Mouse (Mus musculus) layer of hippocampus, adult 9-10 months (tissue): ENCODE data around the gene Msx1.
A peak's percentile ranks its signal among the peaks of the same experiment; 100 is the strongest.
"Not testable (repeated sequence)": the region's sequence is repeated elsewhere in the genome, so short reads cannot be mapped to it uniquely, and the experiment has no call there.

Experiments
- DNase-seq: peaks from one replicate; pipeline ENCODE4 v3.0.0; 2022; ENCODE audit warnings: low spot score

Gene Msx1

GRCm38 (mm10) chr5:37824461-37824795, at the start of gene Msx1:
Gene Msx1 (minus strand): TSS chr5:37824583.
- DNase-seq = no peak

- no peak for DNase-seq
Measured at GRCm38 (mm10) chr5:37865471-37865870, 41.1 kb upstream of the Msx1 start.

- no peak for DNase-seq
Measured at GRCm38 (mm10) chr5:37864309-37864708, 39.9 kb upstream of the Msx1 start.

DNA sequence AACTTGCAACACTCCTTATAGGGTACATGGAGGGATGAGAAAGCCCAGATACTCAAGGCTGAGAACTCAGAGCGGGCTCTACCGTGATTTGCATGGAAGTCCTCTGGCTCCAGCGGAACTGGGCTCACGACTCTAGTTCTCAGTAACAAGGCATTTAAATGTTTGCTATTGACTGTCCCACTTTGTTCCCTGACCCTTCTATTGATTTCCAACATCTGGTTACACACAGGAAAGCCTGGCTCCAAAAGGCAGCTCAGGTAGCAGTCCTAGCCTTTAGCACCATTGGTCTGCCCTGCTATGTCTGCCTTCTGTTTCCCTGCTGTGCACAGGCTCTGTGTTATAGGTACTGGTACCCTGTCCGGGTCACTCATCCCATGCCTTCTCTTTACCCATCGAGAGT, 36.5 kb upstream of the Msx1 start:
- DNase-seq = no peak

- DNase-seq = peak; percentile 44
Measured at GRCm38 (mm10) chr5:37860151-37860721, 35.9 kb upstream of the Msx1 start.

DNA sequence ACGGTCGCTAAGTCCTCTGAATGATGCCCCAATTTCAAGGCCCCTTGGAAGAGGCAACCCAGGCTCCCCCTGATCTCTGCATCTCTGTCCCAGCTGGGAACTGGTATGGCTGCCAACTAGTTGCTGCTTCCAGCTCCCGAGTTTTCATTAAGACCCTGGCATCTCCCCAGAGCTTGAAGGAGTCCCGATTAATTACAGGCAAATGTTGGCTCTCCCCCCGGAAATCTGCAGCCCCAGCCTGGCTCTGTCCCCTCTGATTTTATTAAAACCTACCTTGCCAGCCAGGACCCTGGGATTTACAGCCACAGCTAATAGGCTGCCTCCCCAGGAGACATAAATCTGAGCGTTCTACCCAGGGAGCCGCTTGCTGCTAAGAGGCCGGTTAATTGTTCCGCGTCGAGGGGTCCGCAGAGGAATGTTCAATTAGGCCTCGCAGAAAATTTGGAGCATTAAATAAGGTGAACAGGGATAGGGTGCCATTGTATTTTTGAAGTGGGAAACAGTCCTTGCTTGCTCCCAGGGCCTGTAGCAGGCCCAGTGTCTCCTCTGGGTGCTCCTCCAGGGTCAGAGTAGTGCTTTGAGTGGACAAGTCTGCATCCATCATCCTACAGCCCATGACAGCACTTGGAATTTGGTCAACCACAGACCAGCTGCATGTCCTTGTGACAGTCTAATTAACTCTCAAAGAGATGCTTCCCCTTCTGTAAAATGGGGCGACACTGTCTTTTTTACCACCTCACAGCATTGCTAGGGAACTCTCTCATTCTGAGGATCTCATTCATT, 33.6 kb upstream of the Msx1 start:
- peak; percentile 11 for DNase-seq

DNA sequence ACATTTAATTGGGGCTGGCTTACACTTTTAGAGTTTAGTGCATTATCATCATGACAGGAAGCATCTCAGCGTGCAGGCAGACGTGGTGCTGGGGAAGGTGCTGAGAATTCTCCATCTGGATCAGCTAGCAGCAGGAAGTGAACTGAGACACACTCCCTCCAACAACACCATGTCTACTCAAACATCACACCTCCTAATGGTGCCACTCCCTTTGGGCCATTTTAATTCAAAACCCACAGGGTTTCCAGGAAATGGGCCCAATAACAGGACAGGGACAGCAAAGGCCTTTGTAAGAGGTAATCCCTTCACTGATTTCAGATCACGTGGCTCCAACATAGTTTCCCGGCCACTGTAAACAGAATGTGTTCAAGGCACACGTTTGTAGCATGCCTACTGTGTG, 31.7 kb upstream of the Msx1 start:
- no peak for DNase-seq

DNA sequence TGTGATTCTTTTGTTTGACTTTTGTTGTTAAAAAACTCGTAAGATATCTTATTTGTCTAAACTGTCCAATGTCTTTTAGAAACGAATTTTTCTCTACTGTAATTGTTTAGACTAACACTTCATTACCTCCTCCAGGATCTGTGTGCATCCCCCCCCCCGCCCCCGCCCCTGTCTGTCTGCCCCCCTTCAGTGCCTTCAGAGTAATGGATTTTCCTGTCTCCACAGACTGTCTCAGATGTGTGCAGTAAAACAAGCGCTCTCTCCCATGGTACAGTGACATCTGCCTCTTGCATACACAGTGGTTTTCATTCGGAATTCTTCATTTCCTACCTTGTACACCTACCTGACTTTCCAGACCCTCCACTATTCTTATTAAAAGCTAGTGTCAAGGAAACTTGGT, 29.9 kb upstream of the Msx1 start:
- DNase-seq = no peak

DNA sequence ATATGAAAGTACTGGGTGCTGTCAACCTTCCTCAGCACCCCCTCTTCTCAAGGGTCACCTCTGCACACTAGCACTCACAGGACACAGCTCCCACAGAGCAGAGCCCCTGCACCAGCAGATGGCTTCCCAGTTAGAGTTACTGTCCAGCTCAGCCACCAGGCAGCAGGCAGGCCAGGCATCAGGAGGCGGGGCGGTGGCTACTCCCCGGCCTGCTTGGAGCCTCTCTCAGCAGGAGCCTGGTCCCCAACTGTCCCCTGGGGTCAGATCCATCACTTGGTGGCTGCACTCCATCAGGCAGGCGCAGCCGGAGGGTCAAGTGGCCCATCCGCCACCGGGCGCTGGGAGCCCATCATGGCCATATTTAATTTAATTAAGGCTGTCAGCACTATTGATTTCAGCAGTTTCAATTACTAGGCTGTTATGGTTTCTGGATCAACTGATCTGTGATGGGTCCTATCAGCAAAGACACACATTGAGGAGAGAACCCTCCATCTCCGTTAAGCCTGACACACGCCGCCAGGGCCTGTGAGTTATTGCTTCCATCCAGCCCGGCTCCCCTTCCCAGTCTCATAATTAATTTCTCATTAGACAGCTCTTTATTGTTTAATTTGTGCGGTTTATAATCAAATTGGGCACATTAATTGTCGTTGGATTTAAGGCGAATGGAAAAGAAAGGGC, 27.1 kb upstream of the Msx1 start:
- DNase-seq = no peak

DNA sequence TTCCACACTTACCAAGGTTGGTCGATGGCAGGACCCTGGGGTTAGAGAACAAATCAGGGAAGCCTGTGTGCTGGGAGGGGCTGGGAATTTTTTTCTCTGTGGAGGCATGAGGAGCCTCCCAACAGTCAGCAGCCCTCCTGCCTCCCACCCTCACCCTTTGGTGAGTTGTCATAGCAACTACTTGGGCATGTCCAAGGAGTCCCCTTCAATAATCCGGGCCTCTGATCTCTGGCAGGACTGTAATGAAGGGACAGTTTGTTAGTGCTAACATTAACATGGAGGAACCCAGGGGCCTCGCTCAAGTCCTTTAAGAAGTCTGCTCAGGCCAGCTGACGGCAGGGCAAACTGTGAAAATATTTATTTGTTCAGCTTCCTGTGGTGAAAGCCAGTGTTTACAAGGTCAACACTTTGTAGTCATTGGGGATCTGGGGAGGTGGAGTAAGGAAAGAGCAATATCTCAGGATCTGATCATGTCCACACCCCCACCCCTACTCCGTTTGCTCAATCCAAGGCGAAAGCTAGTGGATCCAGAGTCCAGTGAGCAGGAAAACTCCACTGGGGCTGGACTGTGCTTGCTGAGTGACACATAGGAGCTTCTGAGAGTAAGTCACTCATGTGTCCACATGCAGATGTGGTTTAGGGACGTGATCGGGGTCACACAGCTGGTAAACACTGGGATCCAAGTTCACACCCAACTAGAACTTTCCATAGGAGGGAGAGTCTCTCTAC, 24.8 kb upstream of the Msx1 start:
- DNase-seq = no peak

- DNase-seq = no peak
Measured at GRCm38 (mm10) chr5:37836267-37836646, 11.9 kb upstream of the Msx1 start.

GRCm38 (mm10) chr5:37835590-37836266, 11.3 kb upstream of the Msx1 start:
- DNase-seq = no peak

DNA sequence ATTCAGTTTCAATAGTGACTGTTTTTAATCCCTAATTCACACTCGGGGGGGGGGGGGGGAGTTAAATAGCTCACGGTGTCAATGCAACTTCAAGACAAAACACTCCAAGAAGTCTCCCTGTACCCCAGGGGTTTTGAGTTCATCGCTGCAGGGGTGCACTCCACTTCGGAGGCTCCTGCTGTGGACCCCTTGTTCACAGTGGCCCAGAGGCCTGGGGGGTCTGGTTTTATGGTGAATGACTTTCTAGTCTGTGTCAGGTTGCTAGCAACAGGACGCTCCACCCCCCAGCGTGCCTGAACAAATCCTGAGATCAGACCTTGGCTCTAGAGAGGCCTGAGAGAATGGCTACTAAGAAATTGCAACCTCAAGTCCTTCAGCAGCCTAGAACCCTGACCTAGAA, 8.4 kb upstream of the Msx1 start:
- DNase-seq = no peak

DNA sequence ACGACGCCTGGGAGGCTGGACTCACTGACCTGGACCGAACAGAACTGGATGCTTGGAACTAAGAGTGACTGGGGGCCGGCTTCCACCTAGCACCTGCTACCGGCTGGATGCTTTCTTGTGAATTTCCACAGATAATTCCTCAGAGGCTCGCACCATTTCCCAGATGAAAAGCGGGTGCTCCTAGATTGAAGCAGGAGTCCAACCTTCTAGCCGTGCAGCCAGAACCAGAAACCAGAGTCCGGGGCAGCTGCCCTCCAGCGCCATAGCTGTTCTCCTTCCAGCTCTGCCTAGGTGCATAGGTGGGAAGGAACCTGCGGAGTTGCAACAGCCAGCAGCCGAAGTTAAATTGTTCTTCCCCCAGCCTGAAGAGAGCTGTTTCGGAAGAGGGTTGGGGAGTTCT, 7.6 kb upstream of the Msx1 start:
- no peak for DNase-seq

GRCm38 (mm10) chr5:37830436-37830835, 6.1 kb upstream of the Msx1 start:
- not testable (repeated sequence) for DNase-seq

DNA sequence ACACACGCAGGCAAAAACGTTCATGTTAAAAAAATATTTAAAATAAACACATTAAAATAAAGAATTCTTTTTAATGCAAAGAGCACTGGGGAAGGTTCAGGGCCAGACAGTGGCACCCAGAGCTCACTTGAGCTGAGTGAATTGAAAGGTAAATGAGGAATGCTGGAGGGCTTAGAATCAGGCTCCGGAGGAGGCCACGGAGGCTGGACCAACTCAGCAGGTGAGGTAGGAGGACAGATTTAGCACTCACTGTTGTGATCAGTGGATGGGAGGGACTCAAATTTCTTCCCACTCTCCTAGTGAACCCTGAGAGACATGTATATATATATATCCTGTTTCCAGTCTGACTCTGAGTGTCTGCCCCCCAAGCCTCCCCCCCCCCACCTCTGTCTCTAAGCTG, 5.5 kb upstream of the Msx1 start:
- DNase-seq = no peak

GRCm38 (mm10) chr5:37829296-37829670, 4.9 kb upstream of the Msx1 start:
- no peak for DNase-seq

- DNase-seq = no peak
Measured at GRCm38 (mm10) chr5:37828591-37829295, 4.4 kb upstream of the Msx1 start.

GRCm38 (mm10) chr5:37828001-37828400, 3.6 kb upstream of the Msx1 start:
- DNase-seq = no peak

DNA sequence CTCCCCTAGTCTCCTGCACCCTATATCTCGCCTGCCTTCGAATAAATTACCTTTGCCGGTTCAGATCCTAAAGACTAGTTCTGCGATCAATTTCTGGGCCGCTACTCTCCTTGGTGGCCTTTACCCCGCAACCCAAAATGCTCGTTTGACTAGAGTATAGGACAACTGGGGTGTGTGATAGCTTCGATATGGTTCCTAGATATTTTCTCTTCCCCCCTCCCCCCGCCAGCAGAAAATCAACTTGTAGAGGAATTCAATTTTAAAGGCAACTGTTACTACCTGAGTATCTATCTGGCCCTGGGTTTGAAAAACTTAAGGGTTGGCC, 3.2 kb upstream of the Msx1 start:
- no peak for DNase-seq

GRCm38 (mm10) chr5:37826706-37827625, 2.6 kb upstream of the Msx1 start:
- no peak for DNase-seq
